Mouse (Mus musculus): ENCODE data around the gene Sprr2d.

Gene Sprr2d

GRCm38 (mm10) chr3:92338840-92339239 lies at the start of gene Sprr2d:
Sprr2d (plus strand) TSS chr3:92339140.
- no peak for DNase-seq (ENCODE audit: low read depth, low spot score)

DNA sequence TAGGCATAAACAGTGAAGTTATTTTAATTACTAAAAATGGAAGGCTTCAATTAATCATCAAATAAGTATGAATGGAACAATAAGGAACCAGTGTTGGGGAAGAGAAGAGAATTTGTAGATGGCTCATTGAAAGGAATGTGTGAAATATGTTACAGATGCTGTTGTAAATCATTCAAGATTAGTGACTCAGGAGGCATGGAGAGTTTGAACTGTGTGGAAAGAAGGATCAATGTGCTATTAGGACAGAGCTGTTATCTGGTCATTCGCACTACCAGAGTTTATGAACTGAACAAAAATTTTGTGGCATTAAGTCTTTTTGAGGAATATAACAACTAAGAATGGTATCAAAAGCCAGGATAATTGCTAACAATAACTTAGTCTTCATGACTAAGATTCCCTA lies 31.5 kb upstream of the Sprr2d start:
- no peak for DNase-seq (ENCODE audit: low read depth, low spot score)

GRCm38 (mm10) chr3:92316320-92316719 lies 22.6 kb upstream of the Sprr2d start, which contains the start of gene Sprr2b:
Sprr2b (plus strand) TSS chr3:92316620.
- DNase-seq (ENCODE audit: low read depth, low spot score), result no peak

GRCm38 (mm10) chr3:92317384-92317783 lies 21.6 kb upstream of the Sprr2d start:
- DNase-seq (ENCODE audit: low read depth, low spot score), result no peak

DNA sequence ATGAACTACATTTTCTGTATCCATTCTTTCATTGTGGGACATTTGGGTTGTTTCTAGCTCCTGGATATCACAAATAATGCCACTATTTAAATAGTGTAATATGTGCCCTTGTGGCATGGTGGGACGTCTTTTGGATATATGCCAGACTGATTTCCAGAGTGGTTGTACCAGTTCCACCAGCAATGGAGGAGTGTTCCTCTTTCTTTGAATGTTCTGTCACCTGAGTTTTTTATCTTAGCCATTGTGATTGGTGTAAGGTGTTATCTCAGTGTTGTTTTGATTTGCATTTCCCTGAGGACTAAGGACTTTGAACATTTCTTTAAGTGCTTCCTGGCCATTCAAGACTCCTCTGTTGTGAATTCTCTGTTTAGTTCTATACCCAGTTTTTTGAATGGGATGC lies 2.7 kb upstream of the Sprr2d start:
- no peak for DNase-seq (ENCODE audit: low read depth, low spot score)

DNA sequence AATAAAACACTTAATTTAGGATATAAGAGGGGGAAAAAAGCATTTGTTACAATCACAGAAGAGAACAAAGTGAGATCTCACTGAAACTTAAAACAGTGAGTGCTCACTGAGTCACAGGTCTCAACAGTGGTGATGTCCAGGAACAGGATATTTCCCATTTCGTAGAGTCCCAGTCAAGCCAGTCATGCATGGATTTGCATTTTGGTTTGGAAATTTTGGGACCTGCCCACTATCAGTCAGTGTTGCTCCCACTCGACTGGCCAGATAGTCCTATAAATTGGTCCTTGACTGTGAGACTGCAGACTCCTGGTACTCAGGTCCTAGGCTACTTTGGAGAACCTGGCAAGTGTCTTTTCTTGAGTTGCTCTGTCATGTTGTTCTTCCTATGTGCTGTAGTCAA lies 12.9 kb downstream of the Sprr2d start, which contains the start of gene Sprr2e:
Gene Sprr2e, plus strand, starts transcription at position 301 of the 400 bp plus-strand sequence.
- DNase-seq (ENCODE audit: low read depth, low spot score), result no peak

DNA sequence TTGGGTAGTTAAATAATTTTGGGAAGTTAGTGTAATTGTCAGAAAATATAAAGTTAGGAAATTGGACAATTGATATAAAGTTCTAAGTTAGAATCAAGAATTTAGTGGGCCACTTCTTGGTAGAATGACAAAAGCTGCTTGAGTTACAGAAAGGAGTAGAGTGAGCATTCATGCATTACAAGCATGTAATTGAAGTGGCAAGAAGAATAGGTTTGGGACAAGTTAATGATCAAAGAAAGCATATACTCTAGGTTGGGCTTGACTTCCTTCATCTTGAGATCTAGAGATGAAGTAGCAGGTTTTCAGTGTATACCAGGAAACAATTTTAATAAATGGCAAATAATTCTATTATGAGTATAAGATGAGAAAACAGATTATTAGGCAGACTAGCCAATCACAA lies 22.7 kb downstream of the Sprr2d start:
- no peak for DNase-seq (ENCODE audit: low read depth, low spot score)

DNA sequence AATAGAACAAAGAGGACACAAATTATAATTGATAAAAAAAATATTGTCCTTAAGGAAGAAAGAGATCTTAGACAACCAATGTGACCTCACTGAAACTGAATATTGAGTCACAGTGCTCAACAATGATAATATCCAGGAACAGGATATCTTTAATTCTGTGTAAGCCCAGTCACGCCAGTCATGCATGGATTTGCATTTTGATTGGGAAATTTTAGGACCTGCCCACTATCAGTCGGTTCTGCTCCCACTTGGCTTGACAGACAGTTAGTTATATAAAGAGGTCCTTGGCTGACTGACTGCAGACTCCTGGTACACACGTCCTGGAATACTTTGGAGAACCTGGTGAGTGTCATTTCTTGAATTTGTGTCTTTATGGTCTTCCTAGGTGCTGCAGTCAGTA lies 25.9 kb downstream of the Sprr2d start, which contains the start of gene Sprr2f:
Gene Sprr2f, plus strand, starts transcription at position 301 of the 400 bp plus-strand sequence.
- DNase-seq (ENCODE audit: low read depth, low spot score), result no peak

DNA sequence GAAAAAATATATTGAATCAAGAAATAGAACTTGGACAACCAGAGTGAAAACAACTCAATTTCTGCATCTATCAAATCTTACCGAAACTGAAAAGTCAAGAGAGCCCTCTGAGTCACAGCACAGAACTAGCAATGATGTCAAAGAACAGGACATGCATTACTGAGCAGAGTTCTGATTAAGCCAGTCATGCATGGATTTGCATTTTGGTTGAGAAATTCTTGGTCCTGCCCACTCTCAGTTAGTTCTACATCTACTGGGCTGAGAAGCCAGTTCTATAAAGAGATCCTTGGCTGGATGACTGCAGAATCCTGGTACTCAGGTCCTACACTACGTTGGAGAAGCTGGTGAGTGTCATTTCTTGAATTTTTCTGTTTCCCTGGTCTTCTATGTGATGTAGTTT lies 34.7 kb downstream of the Sprr2d start:
- DNase-seq (ENCODE audit: low read depth, low spot score), result no peak

DNA sequence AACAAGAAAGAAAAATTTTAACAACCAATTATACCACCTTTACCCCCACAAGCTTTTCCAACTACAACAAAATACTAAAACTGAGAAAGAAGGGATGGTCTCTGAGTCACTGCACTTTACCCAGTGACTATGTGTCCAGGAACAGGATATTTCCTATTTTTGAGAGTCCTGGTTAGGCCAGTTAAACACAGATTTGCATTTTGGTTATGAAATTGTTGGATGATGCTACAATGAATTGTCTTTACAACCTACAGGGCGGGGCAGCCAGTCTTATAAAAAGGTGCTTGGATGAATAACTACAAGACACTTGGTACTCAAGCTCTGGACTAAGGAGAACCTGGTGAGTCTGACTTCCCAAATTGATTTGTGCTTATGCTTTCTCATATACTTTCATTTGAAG lies 46.4 kb downstream of the Sprr2d start, which contains the start of gene Sprr2h:
Gene Sprr2h, plus strand, starts transcription at position 301 of the 400 bp plus-strand sequence.
- DNase-seq (ENCODE audit: low read depth, low spot score), result no peak
